In the genomic region with DNA sequence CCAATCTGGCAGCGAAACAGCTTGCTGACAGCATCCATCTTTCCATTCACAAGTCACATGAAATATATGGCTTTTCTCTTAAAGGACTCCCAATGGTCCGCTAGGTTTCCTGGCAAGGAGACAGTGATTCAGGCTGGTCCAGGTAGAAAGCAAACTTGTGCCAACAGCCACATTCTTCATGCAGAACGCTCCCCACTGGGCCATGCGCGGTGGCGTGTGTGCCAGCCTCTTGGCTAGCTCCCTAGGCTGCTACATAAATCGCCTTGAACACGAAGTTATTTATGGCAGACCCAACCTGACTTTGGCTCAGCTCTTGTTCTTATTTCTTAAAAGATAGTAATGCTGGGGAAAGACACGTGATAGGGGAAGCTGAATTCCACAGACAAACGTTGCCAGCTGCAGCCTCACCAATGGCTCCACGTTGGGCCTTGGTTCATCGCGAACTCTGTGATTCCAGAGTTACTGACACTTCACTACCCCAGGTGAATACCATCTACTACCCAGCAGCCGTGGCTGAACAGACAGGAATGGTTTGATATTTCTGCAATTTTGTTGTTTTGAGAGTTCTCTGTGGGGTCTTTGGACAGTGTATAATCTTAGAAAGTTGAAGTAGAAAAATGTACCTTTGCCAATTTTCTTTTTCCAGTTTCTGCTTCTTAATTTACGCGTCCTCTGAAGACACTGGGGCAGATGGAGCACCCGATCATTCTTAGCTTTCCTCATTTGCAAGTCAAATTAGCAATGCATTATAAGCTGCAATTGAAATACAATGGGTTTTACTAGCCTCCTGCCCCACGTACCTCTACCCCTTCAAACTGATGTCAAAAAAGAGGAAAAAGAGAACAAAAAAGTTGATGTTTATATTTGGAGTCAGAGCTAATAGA, we compare ENCODE assay signal across 9 mouse cellular contexts.
A peak's percentile ranks its signal among the peaks of the same experiment; 100 is the strongest.
DNase-seq lines count a peak whose midpoint lies in the region; ATAC-seq lines count a peak whose summit lies in the region.
"Had no signal": no experiment of that assay in that cellular context is flagged by ENCODE, and none has a peak within 500 bp of the region (broad histone marks: within the 10 kb centered on the region; RNA-seq: fewer than 3 reads in every experiment).

No protein-coding gene starts in this region.

- WGBS in midbrain, embryonic 10.5 days, result 65% methylated on average over 18 of the region's 18 CpGs
- WGBS in midbrain, embryonic 15.5 days, result 42% methylated on average over 18 of the region's 18 CpGs
- WGBS in neural tube, embryonic 15.5 days, result 19% methylated on average over 18 of the region's 18 CpGs

- DNase-seq in midbrain, embryonic 10.5 days (ENCODE audit: low spot score), result no peak
- DNase-seq in cerebellum, adult 9-11 months, result peak; percentile 51
- peak; percentile 6 for DNase-seq in gonadal fat pad, adult 2 months (ENCODE audit: low read depth)
- no peak for DNase-seq in layer of hippocampus, postnatal 36 days
- DNase-seq: lung, postnatal 4 days had no signal

- no peak for ATAC-seq in midbrain, embryonic 15.5 days (replicated peaks)
- peak; percentile 66; the same call in 1 of the 2 replicates for ATAC-seq in neural tube, embryonic 15.5 days (ENCODE audit: low FRiP score)
- ATAC-seq in megakaryocyte, adult 5-6 weeks (ENCODE audit: poor library complexity, severe bottlenecking), result no peak

- no peak overlapping the region for H3K4me2 ChIP-seq in midbrain, embryonic 15.5 days
- H3K4me2 ChIP-seq in neural tube, embryonic 15.5 days, result peak overlapping the region; percentile 20
- H3K4me2 ChIP-seq: heart, embryonic 13.5 days had no signal

- H3K9ac ChIP-seq in midbrain, embryonic 15.5 days, result no peak overlapping the region
- no peak overlapping the region for H3K9ac ChIP-seq in neural tube, embryonic 15.5 days (replicated peaks)
- H3K9ac ChIP-seq: heart, embryonic 13.5 days had no signal

- no peak overlapping the region for H3K4me3 ChIP-seq in midbrain, embryonic 10.5 days
- H3K4me3 ChIP-seq in midbrain, embryonic 15.5 days, result no peak overlapping the region
- H3K4me3 ChIP-seq in neural tube, embryonic 15.5 days (replicated peaks), result no peak overlapping the region
- H3K4me3 ChIP-seq: heart, embryonic 13.5 days had no signal

- H3K36me3 ChIP-seq in midbrain, embryonic 10.5 days, result no peaks in the 10 kb centered on the region
- H3K36me3 ChIP-seq in midbrain, embryonic 15.5 days (replicated peaks), result no peaks in the 10 kb centered on the region
- no peaks in the 10 kb centered on the region for H3K36me3 ChIP-seq in neural tube, embryonic 15.5 days
- H3K36me3 ChIP-seq: heart, embryonic 13.5 days had no signal

- H3K9me3 ChIP-seq in midbrain, embryonic 10.5 days (replicated peaks), result no peaks in the 10 kb centered on the region
- no peaks in the 10 kb centered on the region for H3K9me3 ChIP-seq in midbrain, embryonic 15.5 days
- H3K9me3 ChIP-seq in neural tube, embryonic 15.5 days (replicated peaks), result no peaks in the 10 kb centered on the region
- H3K9me3 ChIP-seq: heart, embryonic 13.5 days had no signal

- H3K27ac ChIP-seq in midbrain, embryonic 10.5 days (replicated peaks), result peak overlapping the region; percentile 50; the same call in 1 of the 2 replicates
- H3K27ac ChIP-seq in midbrain, embryonic 15.5 days, result no peak overlapping the region
- no peak overlapping the region for H3K27ac ChIP-seq in neural tube, embryonic 15.5 days (replicated peaks)
- H3K27ac ChIP-seq: heart, embryonic 13.5 days had no signal

- no peaks in the 10 kb centered on the region; the same call in 1 of the 2 replicates for H3K27me3 ChIP-seq in midbrain, embryonic 10.5 days (ENCODE audit: low read depth, poor library complexity, severe bottlenecking)
- no peaks in the 10 kb centered on the region for H3K27me3 ChIP-seq in midbrain, embryonic 15.5 days (replicated peaks)
- H3K27me3 ChIP-seq in neural tube, embryonic 15.5 days (replicated peaks), result no peaks in the 10 kb centered on the region
- H3K27me3 ChIP-seq: heart, embryonic 13.5 days had no signal

- peaks cover 25% of the 10 kb centered on the region for H3K4me1 ChIP-seq in midbrain, embryonic 10.5 days
- peaks cover 7% of the 10 kb centered on the region for H3K4me1 ChIP-seq in midbrain, embryonic 15.5 days
- H3K4me1 ChIP-seq in neural tube, embryonic 15.5 days, result peaks cover 15% of the 10 kb centered on the region

Comparison
In these comparisons a context has a peak if more than half of its experiments do, and no peak if none do; other contexts are left out.
1. DNase-seq: peak in cerebellum, adult 9-11 months (single experiment) and gonadal fat pad, adult 2 months (single experiment); none in midbrain, embryonic 10.5 days (single experiment) and layer of hippocampus, postnatal 36 days (0 of 2).